Mouse (Mus musculus) heart, embryonic 12.5 days (tissue): Measurements from ENCODE around the gene Shf. TPM values are rescaled to one million over a fixed set of nuclear protein-coding genes. Genes with fewer than 3 reads are reported as not detected.
A peak's percentile ranks its signal among the peaks of the same experiment; 100 is the strongest.

Source experiments
- ATAC-seq: fragments of 200-750 bp; cut with Nextera tagmentation; 2 replicates; pipeline ENCODE4 v1.8.0; 2017; ENCODE audit warnings: moderate TSS enrichment, moderate library complexity; ENCODE audit not compliant: insufficient number of reproducible peaks, low FRiP score
- H3K27ac ChIP-seq: fragments of 300-500 bp; sonication (generic); 2 replicates; pipeline ENCODE4 v1.5.1; 2016; ENCODE audit warnings: mild to moderate bottlenecking, moderate library complexity; ENCODE audit not compliant: poor library complexity, severe bottlenecking
- H3K27me3 ChIP-seq: fragments of 300-500 bp; sonication (generic); replicated peaks from 2 replicates; pipeline ENCODE4 v1.6.1; 2016; ENCODE audit warnings: mild to moderate bottlenecking, moderate library complexity
- H3K36me3 ChIP-seq: fragments of 300-500 bp; sonication (generic); 2 replicates; pipeline ENCODE4 v1.6.1; 2016; ENCODE audit warnings: mild to moderate bottlenecking, moderate library complexity
- H3K4me1 ChIP-seq: fragments of 300-500 bp; sonication (generic); replicated peaks from 2 replicates; pipeline ENCODE4 v1.6.1; 2016; ENCODE audit warnings: mild to moderate bottlenecking
- H3K4me2 ChIP-seq: fragments of 300-500 bp; sonication (generic); 2 replicates; pipeline ENCODE4 v1.6.1; 2016; ENCODE audit warnings: mild to moderate bottlenecking, moderate library complexity
- H3K4me3 ChIP-seq: fragments of 300-500 bp; sonication (generic); 2 replicates; pipeline ENCODE4 v1.5.1; 2016; ENCODE audit warnings: mild to moderate bottlenecking
- H3K9ac ChIP-seq: fragments of 300-500 bp; sonication (generic); 2 replicates; pipeline ENCODE4 v1.6.1; 2016; ENCODE audit warnings: mild to moderate bottlenecking, moderate library complexity
- H3K9me3 ChIP-seq: fragments of 300-500 bp; sonication (generic); replicated peaks from 2 replicates; pipeline ENCODE4 v1.6.1; 2016; ENCODE audit warnings: mild to moderate bottlenecking, moderate library complexity
- WGBS: fragments of 180-500 bp; shearing (Covaris S2); methylation state at CpG from one replicate; pipeline ENCODE4 v1.1.7; 2016; 5-methylcytosine and 5-hydroxymethylcytosine counted together
- polyA plus RNA-seq: library from polyadenylated mRNA; unstranded; fragments of >200 nt; fragmentation: Nextera tagmentation; extraction: Ambion mirVana; gene quantifications from 2 replicates; pipeline ENCODE4 v1.2.1, GENCODE M21; 2016

Shf gene
- polyA plus RNA-seq, 1 experiment from 2014 or later, result 2.9 TPM

- no peak for ATAC-seq
- H3K4me2 ChIP-seq, result no peak overlapping the region
- no peaks in the 10 kb centered on the region for H3K4me1 ChIP-seq
- peaks cover 5% of the 10 kb centered on the region for H3K27me3 ChIP-seq
- no peaks in the 10 kb centered on the region for H3K36me3 ChIP-seq
- H3K9ac ChIP-seq, result no peak overlapping the region
- no peaks in the 10 kb centered on the region for H3K9me3 ChIP-seq
- H3K4me3 ChIP-seq, result no peak overlapping the region
- no peak overlapping the region for H3K27ac ChIP-seq
- 48% methylated on average over 3 of the region's 3 CpGs for WGBS
Observed at GRCm38 (mm10) chr2:122323960-122324359, 45.0 kb downstream of the Shf start.

GRCm38 (mm10) chr2:122317384-122317783 lies 51.6 kb downstream of the Shf start:
- no peaks in the 10 kb centered on the region for H3K9me3 ChIP-seq
- ATAC-seq, result no peak
- WGBS, result 60% methylated on average over 4 of the region's 4 CpGs
- H3K4me1 ChIP-seq, result peaks cover 11% of the 10 kb centered on the region
- H3K27ac ChIP-seq, result no peak overlapping the region
- peaks cover 67% of the 10 kb centered on the region for H3K27me3 ChIP-seq
- H3K36me3 ChIP-seq, result no peaks in the 10 kb centered on the region
- H3K4me2 ChIP-seq, result no peak overlapping the region
- H3K9ac ChIP-seq, result no peak overlapping the region
- no peak overlapping the region for H3K4me3 ChIP-seq

DNA sequence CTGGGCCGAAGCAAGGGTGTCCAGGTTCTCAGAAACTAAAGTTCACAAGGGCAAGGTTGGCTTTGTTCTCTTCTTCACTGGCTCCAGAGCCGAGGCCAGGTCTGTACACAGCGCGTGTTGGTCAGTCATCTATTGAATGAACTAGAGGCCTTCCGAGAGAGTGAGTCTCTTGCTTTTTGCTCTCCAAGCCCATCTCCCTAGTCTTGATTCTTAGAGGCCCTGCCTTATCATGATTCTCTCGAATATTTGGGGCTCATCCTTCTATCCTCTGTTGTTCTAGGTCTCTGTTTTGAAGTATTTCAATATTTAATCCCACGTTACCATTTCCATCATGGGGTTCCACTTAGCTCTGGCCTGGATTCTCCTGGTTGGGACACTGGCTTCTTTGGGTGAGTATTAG lies 53.6 kb downstream of the Shf start, which contains the start of gene Duox1:
Gene Duox1, plus strand, starts transcription at position 301 of the 400 bp plus-strand sequence.
- no peak within 1 kb of the TSS for H3K4me2 ChIP-seq
- 79% methylated on average over 7 of the region's 7 CpGs for WGBS

DNA sequence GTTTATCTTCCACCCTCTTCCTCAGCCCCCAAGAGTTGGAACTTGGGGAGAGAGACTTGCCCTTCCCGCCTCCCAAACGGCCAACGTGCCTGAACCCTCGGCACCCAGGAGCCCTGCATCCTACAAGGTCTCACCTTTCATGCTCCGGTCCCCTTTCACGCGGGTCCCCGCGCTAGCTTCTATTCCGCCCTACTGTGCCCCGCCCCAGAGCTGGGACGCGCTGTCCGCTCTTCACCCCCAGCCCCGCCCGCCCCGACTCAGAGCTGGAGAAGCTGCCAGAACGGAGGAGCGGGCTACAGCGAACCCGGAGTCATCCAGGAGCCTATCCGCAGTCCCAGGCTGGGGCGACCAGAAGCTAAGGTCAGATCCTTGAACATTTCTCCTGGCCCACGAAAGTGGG lies 55.4 kb downstream of the Shf start, which contains the start of gene Duoxa1:
Gene Duoxa1, minus strand, starts transcription at position 195 of the 400 bp plus-strand sequence.
- H3K4me2 ChIP-seq, result peak within 1 kb of the TSS; percentile 68
- no peak within 1 kb of the TSS for H3K9ac ChIP-seq
- H3K4me3 ChIP-seq, result peak within 1 kb of the TSS; percentile 37
- WGBS, result 1% methylated on average over 23 of the region's 24 CpGs
- H3K9me3 ChIP-seq, result no peaks in the 10 kb centered on the region
- no peaks in the 10 kb centered on the region for H3K36me3 ChIP-seq
- H3K4me1 ChIP-seq, result peaks cover 11% of the 10 kb centered on the region
- H3K27me3 ChIP-seq, result peaks cover 93% of the 10 kb centered on the region
- no peak for ATAC-seq
- no peak within 1 kb of the TSS for H3K27ac ChIP-seq

More for the DNA sequence above, 53.6 kb downstream of the Shf start, which contains the start of gene Duox1:
- H3K27me3 ChIP-seq, result peaks cover 86% of the 10 kb centered on the region
- ATAC-seq, result no peak
- H3K4me1 ChIP-seq, result peaks cover 11% of the 10 kb centered on the region
- no peak within 1 kb of the TSS for H3K27ac ChIP-seq
- no peak within 1 kb of the TSS for H3K4me3 ChIP-seq
- H3K9me3 ChIP-seq, result no peaks in the 10 kb centered on the region
- H3K9ac ChIP-seq, result no peak within 1 kb of the TSS
- H3K36me3 ChIP-seq, result no peaks in the 10 kb centered on the region

- H3K4me1 ChIP-seq, result peaks cover 11% of the 10 kb centered on the region
- ATAC-seq, result peak; percentile 25; the same call in 1 of the 2 replicates
- peaks cover 92% of the 10 kb centered on the region for H3K27me3 ChIP-seq
- no peak overlapping the region for H3K27ac ChIP-seq
- H3K9ac ChIP-seq, result no peak overlapping the region
- WGBS, result 4% methylated on average over 27 of the region's 27 CpGs
- H3K4me2 ChIP-seq, result peak overlapping the region; percentile 68
- no peaks in the 10 kb centered on the region for H3K36me3 ChIP-seq
- no peaks in the 10 kb centered on the region for H3K9me3 ChIP-seq
- H3K4me3 ChIP-seq, result peak overlapping the region; percentile 37
Observed at GRCm38 (mm10) chr2:122312722-122313417, 56.1 kb downstream of the Shf start.

DNA sequence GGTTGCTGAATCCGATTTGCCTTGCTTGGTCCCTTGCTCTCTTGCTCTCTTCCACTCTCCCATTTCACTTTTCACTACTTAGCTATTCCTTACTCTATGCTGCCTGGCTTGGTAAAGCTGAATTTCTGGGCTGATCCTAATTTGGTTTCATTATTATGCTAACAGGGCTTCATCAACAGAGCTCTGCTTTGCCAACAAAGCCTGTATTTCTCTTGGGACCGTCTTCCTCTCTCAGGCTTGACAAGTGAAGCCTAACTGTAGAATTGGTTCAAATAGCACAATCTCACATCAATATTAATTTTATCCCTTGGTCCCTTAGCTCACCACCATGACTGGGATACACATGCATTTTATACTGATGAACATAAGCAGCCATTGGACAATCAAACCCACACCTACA lies 57.4 kb downstream of the Shf start:
- H3K36me3 ChIP-seq, result no peaks in the 10 kb centered on the region
- H3K4me2 ChIP-seq, result no peak overlapping the region
- no peaks in the 10 kb centered on the region for H3K9me3 ChIP-seq
- WGBS, result 55% methylated on average over 2 of the region's 2 CpGs
- H3K27ac ChIP-seq, result no peak overlapping the region
- H3K27me3 ChIP-seq, result peaks cover 91% of the 10 kb centered on the region
- H3K4me1 ChIP-seq, result peaks cover 11% of the 10 kb centered on the region
- H3K4me3 ChIP-seq, result no peak overlapping the region
- ATAC-seq, result no peak
- no peak overlapping the region for H3K9ac ChIP-seq

- no peak for ATAC-seq
- Histone ChIP-seq H3K27me3 (peaks cover 94% of the 10 kb centered on the region), H3K4me3 (no peak overlapping the region)
Observed at GRCm38 (mm10) chr2:122309647-122310046, 59.3 kb downstream of the Shf start.

DNA sequence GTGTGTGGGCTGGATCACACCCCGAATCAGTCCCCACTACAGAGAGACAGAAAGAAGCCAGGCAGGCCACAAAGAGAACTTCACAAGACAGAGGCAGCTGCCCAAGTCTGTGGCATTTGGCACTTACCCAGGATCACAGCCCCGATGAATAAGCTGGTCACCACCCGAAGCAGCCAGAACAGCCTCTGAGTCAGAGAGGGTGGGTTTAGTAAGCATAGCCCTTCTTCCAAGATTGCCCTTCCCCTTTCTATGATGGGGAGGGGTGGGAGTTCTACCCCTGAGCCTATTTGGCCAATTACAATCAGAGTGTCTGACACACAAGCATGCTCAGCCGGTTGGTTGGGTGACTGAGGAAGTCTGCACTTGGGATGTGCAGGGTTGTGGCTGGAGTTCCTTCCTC lies 62.8 kb downstream of the Shf start:
- Histone ChIP-seq H3K4me2 (no peak overlapping the region), H3K4me3 (no peak overlapping the region), H3K27me3 (peaks cover 95% of the 10 kb centered on the region), H3K36me3 (no peaks in the 10 kb centered on the region), H3K4me1 (peaks cover 9% of the 10 kb centered on the region), H3K9me3 (no peaks in the 10 kb centered on the region), H3K9ac (no peak overlapping the region), H3K27ac (no peak overlapping the region)
- WGBS, result 40% methylated on average over 4 of the region's 4 CpGs
- 0 out of 2 replicates have a peak, but pooled peaks have one; percentile 9 for ATAC-seq

More at GRCm38 (mm10) chr2:122309647-122310046, 59.3 kb downstream of the Shf start:
- Histone ChIP-seq H3K9ac (no peak overlapping the region), H3K27ac (no peak overlapping the region), H3K4me1 (peaks cover 11% of the 10 kb centered on the region), H3K9me3 (no peaks in the 10 kb centered on the region), H3K36me3 (no peaks in the 10 kb centered on the region), H3K4me2 (no peak overlapping the region)
- WGBS, result 40% methylated on average over 3 of the region's 3 CpGs

- no peak for ATAC-seq
- 74% methylated on average over 16 of the region's 16 CpGs for WGBS
Observed at GRCm38 (mm10) chr2:122305097-122305892, 63.7 kb downstream of the Shf start.

DNA sequence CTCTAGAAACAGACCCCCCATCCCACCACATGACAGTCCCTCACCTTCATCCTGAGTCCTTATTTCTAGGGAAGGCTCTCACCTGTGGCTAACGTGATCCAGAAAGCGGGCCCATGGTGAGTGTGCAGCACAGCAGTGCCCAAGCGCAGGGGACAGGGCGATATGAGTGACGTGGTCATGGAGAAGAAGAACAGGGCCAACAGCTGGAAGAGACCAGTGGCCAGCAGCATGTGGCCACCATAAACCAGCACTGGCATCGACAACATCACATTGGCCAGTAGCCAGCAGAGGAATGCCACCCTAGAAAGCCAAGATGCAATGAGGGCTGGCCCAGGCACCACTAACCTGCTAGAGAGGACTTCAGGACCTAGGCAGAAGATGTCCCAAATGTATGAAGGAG lies 64.4 kb downstream of the Shf start:
- H3K27ac ChIP-seq, result no peak overlapping the region
- peaks cover 97% of the 10 kb centered on the region for H3K27me3 ChIP-seq
- H3K9ac ChIP-seq, result no peak overlapping the region
- H3K4me1 ChIP-seq, result peaks cover 13% of the 10 kb centered on the region
- no peaks in the 10 kb centered on the region for H3K9me3 ChIP-seq
- H3K4me2 ChIP-seq, result no peak overlapping the region
- no peak for ATAC-seq
- no peak overlapping the region for H3K4me3 ChIP-seq
- 76% methylated on average over 6 of the region's 6 CpGs for WGBS
- H3K36me3 ChIP-seq, result no peaks in the 10 kb centered on the region

More at GRCm38 (mm10) chr2:122305097-122305892, 63.7 kb downstream of the Shf start:
- Histone ChIP-seq H3K4me1 (peaks cover 13% of the 10 kb centered on the region), H3K9ac (no peak overlapping the region), H3K4me2 (no peak overlapping the region), H3K27me3 (peaks cover 95% of the 10 kb centered on the region), H3K27ac (no peak overlapping the region), H3K4me3 (no peak overlapping the region), H3K9me3 (no peaks in the 10 kb centered on the region), H3K36me3 (no peaks in the 10 kb centered on the region)

GRCm38 (mm10) chr2:122302574-122303241 lies 66.3 kb downstream of the Shf start:
- H3K4me1 ChIP-seq, result peaks cover 29% of the 10 kb centered on the region
- no peaks in the 10 kb centered on the region for H3K9me3 ChIP-seq
- H3K4me2 ChIP-seq, result no peak overlapping the region
- H3K9ac ChIP-seq, result no peak overlapping the region
- 11% methylated on average over 9 of the region's 9 CpGs for WGBS
- H3K27ac ChIP-seq, result no peak overlapping the region
- H3K4me3 ChIP-seq, result no peak overlapping the region
- ATAC-seq, result no peak
- H3K27me3 ChIP-seq, result peaks cover 97% of the 10 kb centered on the region
- no peaks in the 10 kb centered on the region for H3K36me3 ChIP-seq
